Mouse (Mus musculus) liver, adult (tissue): ENCODE data around the gene Hsd17b1.

ENCODE experiments used
- GATA4 ChIP-seq: IDR thresholded peaks from 2 replicates; pipeline ENCODE4 v1.6.1; 2014; ENCODE audit warnings: mild to moderate bottlenecking, low read length; ENCODE audit not compliant: insufficient replicate concordance

Hsd17b1 gene

DNA sequence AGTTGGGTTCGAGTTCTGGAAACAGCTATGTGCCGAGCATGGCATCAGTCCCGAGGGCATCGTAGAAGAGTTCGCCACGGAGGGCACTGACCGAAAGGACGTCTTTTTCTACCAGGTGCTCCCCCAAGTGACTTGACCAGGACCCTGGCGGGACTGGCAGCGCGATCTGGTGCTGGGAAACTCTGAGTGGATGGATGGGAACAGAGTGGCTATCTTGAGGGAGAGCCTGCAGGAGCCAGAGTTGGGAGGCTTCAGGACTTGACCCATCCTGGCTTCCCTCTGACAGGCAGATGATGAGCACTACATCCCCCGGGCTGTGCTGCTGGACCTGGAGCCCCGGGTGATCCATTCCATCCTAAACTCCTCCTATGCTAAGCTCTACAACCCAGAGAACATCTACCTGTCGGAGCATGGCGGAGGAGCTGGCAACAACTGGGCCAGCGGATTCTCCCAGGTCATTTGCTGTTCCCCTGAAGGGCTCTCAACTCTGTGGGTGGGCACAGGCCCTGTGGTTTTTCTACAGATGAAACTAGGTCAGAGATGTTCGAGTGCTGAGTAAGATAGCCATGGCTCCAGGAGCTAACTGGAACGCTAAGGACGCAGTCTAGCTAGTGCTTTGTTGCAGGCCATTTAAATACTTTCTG lies 42.5 kb downstream of the Hsd17b1 start:
- no peak for TF ChIP-seq GATA4

DNA sequence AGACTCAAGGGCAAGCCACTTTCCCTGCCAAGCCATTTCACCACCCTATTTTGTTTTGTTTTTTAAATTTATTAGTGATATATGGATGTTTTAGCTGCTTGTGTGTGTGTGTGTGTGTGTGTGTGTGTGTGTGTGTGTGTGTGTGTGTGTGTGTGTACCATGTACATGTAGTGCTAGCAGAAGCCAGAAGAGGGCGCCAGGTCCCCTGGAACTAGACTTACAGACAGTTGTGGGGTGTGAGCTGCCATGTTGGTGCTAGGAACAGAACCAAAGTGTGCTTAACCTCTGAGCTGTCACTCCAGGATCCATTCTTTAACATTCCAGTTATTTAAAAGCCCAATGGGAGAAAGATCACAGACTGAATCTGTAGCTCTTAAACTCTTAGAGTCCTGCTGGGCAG lies 48.9 kb downstream of the Hsd17b1 start:
- TF ChIP-seq GATA4, result no peak

DNA sequence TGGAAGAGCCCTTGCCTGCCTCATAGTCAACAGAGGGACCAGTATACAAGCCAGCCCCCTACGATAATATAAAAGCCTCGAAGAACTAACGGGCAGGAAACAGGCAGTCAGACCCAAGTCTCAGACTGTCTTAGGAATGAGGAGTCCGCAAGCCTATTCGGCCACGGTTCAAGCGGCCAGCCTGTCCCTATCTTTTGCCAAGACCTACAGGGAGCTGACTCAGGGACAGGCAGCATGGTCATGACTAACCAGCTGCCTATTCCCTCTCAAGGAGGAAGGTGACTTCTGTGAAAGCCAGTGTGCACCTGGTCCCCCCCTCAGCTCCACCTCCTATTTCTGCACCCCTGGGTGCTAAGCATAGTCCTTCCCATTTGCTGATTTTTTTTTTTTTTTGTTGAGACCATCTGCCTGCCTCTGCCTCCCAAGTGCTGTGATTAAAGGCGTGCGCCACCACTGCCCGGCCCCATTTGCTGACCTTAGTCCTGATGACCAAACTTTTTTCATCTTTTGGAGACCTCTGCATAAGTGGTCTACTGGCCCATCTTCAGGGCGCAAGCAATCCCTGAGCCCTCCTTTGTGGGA lies 50.9 kb downstream of the Hsd17b1 start:
- TF ChIP-seq GATA4, result no peak
